Mouse (Mus musculus) mouse embryonic stem cell (cell line): ENCODE results near the gene Dnttip1.

ENCODE experiments used
- in situ Hi-C, 2 experiments: fragments of 300-500 bp; cut with MboI; formaldehyde crosslinking; loops; 1 replicate in 1 of 2; 3 replicates in 1 of 2; pipeline ENCODE4 v1.14.3; 2019 to 2020; ENCODE audit warnings: low sequenced_read_pairs in 2 of 2, low pct_unique_long_range_greater_than_20kb in 1 of 2, mixed read lengths in 1 of 2; ENCODE audit not compliant: unreplicated experiment in 1 of 2

Dnttip1 gene

DNA sequence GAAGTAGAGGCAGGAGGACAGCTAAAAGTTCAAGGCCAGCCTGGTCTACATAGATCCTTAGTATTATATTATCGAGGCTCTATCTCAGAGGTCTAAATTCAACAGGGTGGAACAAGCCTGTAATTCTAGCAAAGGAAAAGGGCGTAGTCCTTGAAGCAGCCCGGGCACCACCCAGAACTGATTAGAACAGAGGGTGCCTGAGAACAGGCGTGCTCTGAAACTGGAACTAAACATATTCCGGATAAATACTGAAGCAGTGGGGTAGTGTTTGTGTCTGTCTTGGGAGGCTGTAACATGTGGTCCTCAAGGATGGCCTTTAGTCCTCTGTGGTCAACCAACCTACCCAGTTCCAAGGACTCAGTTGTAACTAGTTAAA, 28.2 kb downstream of the Dnttip1 start:
- in situ Hi-C loops: no loop called here

- in situ Hi-C loops: no loop called here
These were observed 30.3 kb downstream of the Dnttip1 start for GRCm38 (mm10) chr2:164776130-164776529.

DNA sequence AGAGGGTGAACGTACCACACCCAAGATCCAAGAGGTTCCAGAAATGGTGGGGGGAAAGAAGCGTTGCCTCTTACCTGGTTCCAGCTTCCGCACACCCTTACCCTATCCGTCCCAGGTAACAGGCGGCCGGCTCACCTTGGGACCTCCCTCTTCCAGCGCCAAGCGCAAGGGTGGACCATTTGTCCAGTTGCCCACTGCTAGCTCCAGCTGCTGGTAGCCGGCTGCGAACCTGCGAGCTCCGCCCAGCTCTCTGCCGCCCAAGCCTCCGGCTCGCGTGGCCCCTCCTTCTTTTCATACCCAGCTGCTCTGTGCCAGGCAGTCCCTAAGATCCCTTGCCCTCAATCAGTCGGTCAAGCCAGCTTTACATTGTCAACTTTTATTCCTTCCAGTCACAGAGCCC, 31.0 kb downstream of the Dnttip1 start:
- in situ Hi-C loops: no loop called here

GRCm38 (mm10) chr2:164777246-164778014, 31.6 kb downstream of the Dnttip1 start:
- in situ Hi-C loops: no loop called here

DNA sequence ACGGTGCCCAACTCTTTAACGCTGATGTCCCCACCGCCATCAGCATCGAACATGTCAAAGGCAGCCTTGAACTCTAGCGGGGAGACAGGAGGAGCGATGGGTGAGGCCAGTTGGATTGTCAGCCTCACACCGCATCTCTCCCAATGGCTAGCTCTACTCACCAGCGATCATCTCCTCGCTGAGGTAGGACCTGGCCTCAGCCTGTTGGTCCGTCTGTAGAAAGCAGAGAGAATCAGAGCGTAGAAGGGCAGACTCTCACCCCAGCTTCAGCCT, 32.2 kb downstream of the Dnttip1 start:
- in situ Hi-C loops: no loop called here

- in situ Hi-C loops: no loop called here
These were observed 33.0 kb downstream of the Dnttip1 start for GRCm38 (mm10) chr2:164778809-164779208.

DNA sequence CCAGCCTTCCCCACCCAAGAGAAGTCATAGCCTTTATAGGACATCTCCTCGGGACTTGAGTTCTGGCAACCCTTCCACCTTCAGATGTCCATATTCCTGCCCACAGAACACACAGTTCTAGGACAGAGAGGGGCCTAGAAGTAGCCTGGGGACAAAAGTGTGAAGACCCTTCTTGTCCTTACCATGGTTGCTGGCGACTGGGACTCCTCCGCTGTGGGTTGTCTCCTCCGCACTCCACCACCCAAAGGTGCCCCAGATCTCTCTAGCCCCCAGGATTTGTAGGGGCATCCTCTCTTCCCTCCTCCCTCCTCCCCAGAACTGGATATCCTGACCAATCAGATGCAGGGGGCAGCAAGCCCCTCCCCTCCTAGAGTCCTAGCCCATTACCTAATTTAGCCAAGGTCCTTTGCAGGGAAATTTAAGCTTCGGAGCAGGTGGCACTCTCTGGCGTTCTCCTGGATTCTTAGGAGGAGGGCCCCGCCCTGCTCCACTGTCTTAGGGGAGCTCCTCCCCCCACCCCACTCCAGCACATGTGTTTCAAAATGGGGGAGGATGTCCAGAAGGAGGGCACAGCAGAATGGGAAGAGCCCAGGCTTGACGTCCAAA, 33.8 kb downstream of the Dnttip1 start, which contains the start of gene Tnnc2:
TSS of gene Tnnc2 (minus strand) at position 487 of the 606 bp plus-strand sequence.
- in situ Hi-C loops: no loop called here

- in situ Hi-C loops: no loop called here
These were observed 36.1 kb downstream of the Dnttip1 start for GRCm38 (mm10) chr2:164781876-164782275.

DNA sequence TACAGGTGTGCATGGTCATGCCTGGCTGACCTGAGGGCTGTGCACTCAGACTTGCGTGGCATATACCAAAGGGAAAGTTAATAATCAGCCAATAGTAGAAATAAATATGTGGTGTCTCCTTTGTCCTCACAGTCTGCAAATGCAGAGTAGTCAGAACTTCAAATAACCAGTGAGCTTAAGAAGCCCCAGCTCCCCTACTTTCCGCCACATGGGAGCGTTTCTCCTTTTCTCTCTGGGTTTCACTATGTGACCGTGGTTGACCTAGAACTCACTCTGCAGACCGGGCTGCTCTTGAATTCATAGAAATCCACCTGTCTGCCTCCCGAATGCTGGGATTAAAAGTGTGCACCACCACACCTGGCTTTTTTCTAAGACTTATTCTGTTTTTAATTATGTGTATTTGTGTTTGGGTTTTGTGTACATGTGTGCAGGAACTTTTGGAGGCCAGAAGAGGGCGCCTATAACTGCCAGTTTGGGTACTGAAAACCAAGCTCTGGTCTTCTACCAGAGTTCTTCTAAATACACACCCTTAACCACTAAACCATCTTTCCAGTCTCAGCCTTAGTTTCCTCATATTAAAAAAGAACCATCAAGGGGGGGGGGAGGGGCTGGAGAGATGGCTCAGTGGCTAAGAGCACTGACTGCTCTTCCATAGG, 38.3 kb downstream of the Dnttip1 start:
- in situ Hi-C loops: no loop called here

DNA sequence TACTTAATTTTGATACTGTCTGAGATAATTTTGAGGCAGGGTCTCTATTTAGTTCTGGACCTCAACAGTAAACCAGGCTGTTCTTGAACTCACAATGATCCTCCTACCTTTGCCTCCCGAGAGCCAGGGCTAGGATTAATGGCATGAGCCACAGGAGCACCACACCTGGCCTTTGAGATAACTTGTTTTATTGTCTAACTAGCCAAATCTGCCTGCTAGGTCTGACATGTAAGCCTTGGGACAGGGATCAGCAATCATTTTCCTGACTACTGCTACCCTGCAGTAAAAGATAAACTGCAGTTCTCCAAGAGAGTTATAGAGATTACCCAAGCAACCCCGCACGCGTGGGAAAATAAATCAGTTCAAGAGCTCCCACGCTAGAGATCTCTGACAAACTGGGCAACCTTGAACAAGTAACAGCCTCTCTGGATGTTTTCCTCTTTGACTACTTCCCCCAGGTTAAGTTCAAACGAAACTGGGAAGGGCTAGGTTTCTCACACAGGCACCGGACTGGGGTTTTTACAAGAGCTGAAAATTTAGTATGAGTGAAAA, 39.2 kb downstream of the Dnttip1 start:
- in situ Hi-C loops: no loop called here

DNA sequence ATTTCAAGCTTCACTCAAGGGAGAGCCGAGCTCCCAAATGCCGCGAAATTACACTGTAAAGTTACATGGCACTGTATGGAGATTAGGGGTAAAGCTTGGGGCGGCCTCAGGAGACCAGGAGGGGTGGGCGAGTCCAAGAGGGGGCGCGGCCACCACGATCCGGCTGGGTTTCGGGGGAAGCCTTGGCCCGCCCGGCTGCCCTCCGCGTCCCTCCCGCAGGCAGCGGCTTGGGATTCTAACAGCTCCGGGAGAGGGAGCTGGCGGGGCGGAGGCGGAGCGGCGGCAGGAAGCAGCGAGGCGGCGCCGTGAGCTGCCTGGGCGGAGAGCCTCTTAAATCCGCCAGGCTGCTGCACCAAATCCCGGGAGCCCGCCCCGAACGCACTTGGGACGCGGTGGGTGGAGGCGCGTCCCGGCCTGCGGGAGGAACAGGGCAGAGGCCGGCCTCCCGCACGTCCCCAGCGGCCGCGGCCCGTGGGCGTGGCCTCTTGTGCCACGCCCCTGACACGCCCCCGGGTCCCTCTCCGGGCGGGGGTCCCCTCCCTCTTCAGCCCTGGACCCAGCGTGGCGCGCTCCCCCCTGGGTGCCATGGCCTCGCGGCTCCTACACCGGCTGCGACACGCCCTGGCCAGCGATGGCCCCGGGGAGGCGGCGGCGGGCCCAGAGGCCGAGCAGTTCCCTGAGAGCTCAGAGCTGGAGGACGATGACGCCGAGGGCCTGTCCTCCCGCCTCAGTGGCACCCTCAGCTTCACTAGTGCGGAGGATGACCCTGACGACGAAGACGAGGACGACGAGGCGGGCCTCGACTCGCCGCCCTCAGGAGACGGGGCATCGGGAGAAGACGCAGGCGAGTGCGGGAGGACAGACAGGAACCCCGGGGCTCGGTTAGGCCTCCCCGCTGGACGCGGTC, 40.0 kb downstream of the Dnttip1 start, which contains the start of gene Snx21:
TSS of gene Snx21 (plus strand) at position 343 of the 907 bp plus-strand sequence.
- in situ Hi-C loops: no loop called here

GRCm38 (mm10) chr2:164786388-164786885, 40.7 kb downstream of the Dnttip1 start:
- in situ Hi-C loops: no loop called here

- in situ Hi-C loops: no loop called here
These were observed 41.2 kb downstream of the Dnttip1 start for GRCm38 (mm10) chr2:164787032-164787431.

DNA sequence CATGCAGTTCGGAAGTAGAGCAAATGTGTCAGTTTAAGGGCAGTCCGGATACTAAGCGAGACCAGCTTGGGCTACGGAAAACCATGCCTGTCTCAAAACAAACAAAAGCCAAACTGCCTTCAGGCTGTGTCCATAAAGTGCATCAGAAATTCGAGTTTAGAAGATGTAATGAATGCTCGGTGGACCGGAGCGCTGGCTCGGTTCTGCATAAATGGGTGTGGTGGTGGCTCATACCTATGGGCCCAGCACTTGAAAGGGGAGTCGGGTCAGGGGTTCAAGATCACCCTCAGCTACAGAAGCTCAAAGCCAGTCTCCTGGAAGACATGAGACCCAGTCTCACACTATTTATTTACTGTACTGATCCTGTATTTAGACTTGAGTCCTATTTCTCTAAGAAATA, 42.0 kb downstream of the Dnttip1 start:
- in situ Hi-C loops: no loop called here

DNA sequence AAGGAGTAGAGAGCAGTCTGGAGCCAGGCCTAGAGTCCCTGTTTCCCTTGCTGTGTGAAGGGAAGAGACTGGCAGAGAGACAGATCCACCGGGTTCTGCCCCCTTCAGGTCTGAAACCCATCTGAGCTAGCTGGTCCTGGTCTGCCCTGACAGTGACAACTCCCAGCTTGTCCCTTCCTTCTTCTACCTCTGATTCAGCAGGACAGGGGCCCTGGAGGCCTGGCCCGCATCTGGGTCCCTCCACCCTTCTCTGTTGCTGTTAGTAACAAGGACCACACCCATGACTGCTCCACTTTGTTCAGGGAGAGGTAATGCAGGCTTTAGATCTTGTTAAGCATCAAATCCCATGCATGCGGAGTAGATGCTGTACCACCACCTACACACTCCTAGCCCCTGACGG, 42.6 kb downstream of the Dnttip1 start:
- in situ Hi-C loops: no loop called here

DNA sequence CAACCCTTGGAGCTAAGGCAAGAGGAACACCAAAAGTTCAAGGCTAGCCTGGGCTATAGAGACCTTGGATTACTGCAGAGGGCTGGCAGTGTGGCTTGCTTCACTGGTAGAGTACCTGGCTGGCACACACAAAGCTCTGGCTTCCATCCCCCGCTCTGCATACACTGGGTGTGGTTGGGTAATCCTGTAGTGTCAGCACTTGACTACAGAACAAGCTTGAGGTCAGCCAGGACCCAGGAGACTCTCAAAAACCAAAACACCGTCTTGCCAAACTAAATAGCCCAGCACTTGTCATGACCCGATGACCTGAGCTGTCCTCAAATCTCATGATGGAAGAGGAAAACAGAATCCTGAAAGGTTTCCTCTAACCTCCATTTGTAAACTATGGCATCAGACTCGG, 44.7 kb downstream of the Dnttip1 start:
- in situ Hi-C loops: no loop called here

- in situ Hi-C loops: no loop called here
These were observed 46.1 kb downstream of the Dnttip1 start for GRCm38 (mm10) chr2:164791841-164792261.

DNA sequence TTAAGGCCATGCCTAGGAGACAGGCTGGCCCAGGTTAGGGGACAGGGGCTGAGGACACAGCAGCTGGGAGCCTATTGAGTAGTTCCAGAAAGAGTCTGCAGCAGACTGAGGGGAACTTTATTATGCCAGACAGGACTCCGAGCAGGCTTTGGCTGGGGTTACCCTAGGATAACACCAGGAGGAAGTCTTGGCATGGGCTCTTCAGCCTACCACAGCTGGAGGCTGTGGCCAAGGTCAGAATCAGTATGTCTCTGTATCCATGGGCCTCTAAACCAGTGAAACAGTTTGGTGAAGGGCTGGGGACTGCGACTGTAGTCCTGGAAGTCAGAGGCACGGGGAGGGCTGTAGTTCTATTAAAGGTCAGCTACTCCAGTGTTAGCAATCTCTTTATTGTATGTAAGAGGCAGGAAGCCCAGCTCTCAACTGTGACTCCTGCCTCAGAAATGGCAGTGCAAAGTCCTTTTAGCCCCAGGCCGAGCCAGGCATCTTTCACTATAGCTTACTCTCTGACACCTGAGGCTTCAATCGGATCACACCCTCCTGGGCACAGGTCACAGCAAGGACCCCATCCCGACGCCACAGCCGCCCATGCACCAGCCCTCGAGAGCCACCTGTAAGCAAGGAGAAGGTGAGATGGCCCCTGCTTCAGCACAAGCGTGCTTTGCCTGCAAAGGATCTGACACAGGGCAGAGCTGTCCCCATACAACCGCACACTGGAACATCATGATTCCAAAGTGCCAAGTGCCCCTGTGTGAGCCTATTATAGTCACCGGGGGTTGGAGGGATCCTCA, 46.8 kb downstream of the Dnttip1 start:
- in situ Hi-C loops: no loop called here
